Mouse (Mus musculus) cerebellum, adult 9-10 months (tissue): Measurements from ENCODE around the gene Olfr676.
"Not testable (repeated sequence)": the region's sequence is repeated elsewhere in the genome, so short reads cannot be mapped to it uniquely, and the experiment has no call there.

Experiments used
- DNase-seq: peaks from one replicate; pipeline ENCODE4 v3.0.0; 2022

The Olfr676 gene

DNA sequence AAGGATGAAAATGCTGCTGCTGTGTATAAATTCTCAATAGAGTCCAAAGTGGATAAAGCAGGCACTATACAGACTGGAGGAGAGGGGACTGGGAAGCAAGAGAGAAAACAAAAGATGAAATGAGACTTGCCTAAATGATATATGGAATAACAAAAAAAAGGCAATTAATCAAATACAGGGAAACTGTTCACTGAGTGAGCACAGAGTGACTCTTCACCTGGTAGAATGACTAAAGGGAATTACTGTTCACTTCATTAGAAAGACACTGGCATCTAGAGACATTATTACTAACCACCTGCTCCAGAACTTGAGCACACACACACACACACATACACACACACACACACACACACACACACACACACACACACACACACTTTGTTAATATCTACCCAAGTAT lies at the start of gene Olfr676:
Gene Olfr676 (plus strand): TSS at position 301 of the 400 bp plus-strand sequence.
- no peak for DNase-seq

DNA sequence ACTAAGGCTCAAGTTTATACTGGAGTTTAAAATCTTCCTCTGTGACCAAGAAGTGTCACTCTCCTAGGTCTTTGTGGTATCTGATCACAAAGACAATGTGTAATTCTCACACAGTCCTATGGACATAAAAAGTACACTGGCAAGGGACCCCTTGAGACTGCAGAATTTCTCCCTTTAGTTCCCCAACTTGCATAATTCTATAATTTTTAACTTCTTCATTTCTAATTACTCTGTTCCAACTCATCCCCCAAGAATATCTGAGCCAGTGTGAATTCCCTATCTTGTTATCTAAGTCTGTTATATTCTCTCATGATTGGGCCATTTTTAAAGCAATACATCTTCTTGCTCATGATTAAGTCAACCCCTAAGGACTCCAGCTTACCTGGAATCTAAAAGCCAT lies 30.6 kb upstream of the Olfr676 start, which contains the start of gene Olfr672:
Gene Olfr672 (minus strand): TSS at position 101 of the 400 bp plus-strand sequence.
- no peak for DNase-seq

- no peak for DNase-seq
These were observed 10.0 kb upstream of the Olfr676 start for GRCm38 (mm10) chr7:105022530-105022929.

DNA sequence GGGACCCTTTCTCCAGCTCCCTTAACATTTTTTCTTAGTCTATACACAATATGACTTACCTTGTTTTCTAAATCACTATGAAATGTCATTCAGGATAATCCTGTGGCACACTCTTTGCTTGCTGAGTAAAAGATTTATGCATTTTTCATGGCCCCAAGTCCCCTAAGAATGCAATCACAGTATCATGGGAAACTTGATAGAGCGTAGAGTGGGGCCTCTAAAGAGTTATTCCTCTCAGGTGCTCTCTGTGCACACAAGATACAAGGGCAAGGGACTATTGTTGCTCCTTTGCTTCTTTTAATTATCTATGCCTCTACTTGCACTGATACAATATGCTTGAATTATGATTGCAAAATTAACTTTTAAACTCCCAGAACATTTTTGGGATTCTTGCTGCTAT lies 4.1 kb upstream of the Olfr676 start, which contains the start of gene Olfr675:
Gene Olfr675 (minus strand): TSS at position 101 of the 400 bp plus-strand sequence.
- no peak for DNase-seq

DNA sequence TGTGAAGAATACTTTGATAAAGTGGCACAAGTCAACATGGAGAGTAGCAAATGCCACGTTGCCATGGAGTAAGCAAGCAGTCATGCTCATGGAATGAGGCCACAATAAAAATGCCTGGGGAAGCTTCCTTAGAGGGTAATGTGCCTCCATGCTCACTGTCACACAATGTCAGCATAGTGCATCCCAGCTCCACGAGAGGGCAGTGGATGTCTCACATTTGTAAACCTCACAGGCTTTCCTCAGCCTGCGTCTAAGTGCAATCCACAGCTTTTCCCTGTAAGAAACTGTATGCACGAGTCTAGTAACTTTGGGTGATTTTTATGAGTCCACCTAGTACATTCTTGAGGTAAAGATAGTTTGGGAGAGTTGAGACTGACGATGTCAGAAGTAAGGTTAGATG lies 1.3 kb downstream of the Olfr676 start:
- DNase-seq = not testable (repeated sequence)

DNA sequence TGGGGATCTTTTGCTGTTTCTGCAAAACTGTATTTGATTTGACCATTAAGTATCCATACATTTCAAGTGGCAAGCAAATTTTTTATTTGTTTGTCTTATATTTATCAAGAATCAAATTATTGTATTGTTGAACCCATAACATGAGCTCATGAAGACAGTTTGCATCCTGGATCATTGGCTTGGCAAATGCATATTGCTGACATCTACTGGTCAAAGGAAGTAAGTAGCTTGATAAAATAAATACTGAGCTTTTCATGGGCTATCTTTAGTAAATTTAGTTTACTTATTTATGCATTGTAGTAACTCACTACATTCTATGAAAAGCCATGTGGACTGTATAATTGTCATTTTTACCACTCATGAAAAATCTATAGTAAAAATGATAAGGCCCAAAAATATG lies 26.5 kb downstream of the Olfr676 start:
- no peak for DNase-seq

DNA sequence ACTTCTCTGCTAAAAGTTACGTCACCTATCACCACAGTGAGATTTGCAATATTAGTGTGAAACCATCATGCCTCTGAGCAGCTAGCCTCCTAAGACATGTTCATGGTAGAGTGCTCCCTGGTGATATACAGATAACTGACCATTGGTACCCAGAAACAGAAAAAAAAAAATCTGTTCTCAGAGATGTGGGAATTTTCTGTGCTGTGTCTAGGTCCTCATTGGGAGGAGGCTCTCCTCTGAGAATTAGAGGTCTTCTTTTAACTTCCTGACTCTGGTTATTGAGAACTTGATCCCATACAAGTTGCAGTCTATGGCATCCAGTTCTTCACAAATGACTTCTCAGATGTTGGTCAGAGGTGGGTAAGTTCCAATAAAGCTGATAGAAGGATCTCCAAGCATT lies 31.7 kb downstream of the Olfr676 start, which contains the start of gene Olfr678:
Gene Olfr678 (plus strand): TSS at position 301 of the 400 bp plus-strand sequence.
- no peak for DNase-seq

DNA sequence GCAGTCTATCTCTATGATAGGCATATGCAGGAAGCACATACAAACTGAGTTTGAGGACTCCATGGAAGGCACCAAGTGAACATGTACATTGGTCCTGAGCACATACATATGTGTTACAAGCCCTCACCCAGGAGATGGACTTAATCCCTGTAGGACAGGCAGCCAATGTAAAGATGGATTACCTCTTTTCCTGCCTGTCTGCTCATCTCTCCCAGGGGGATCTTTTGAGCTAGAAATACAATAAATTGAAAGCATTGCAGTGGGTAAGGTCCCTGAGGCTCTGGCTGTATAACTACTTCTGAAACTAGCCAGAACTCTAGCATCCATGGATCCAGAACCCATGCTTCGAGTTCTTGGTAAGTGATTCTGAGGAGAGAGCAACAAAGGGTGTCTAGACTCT lies 48.4 kb downstream of the Olfr676 start, which contains the start of gene Olfr679:
Gene Olfr679 (plus strand): TSS at position 301 of the 400 bp plus-strand sequence.
- no peak for DNase-seq
